Mouse (Mus musculus) 3134 (cell line): ENCODE data around the gene Sergef.

Experiments
- DNase-seq: peaks from one replicate; pipeline ENCODE4 v3.0.0-alpha.2; 2011; ENCODE audit warnings: low spot score; ENCODE audit not compliant: insufficient read length; ENCODE audit errors: extremely low read depth

The Sergef gene

GRCm38 (mm10) chr7:46459200-46459599, 180.4 kb downstream of the Sergef start:
- DNase-seq, result no peak

GRCm38 (mm10) chr7:46457889-46458288, 181.7 kb downstream of the Sergef start:
- DNase-seq, result no peak

GRCm38 (mm10) chr7:46453930-46454679, 185.5 kb downstream of the Sergef start:
- DNase-seq, result no peak

- DNase-seq, result no peak
These were observed 190.5 kb downstream of the Sergef start for GRCm38 (mm10) chr7:46448922-46449645.

GRCm38 (mm10) chr7:46447473-46448165, 192.0 kb downstream of the Sergef start:
- no peak for DNase-seq

- DNase-seq, result no peak
These were observed 193.7 kb downstream of the Sergef start for GRCm38 (mm10) chr7:46445896-46446295.

- no peak for DNase-seq
These were observed 196.4 kb downstream of the Sergef start for GRCm38 (mm10) chr7:46443163-46443562.

- peak; percentile 21 for DNase-seq
These were observed 201.0 kb downstream of the Sergef start for GRCm38 (mm10) chr7:46438537-46439141.

GRCm38 (mm10) chr7:46435833-46436232, 203.8 kb downstream of the Sergef start:
- DNase-seq, result no peak

GRCm38 (mm10) chr7:46433874-46434273, 205.7 kb downstream of the Sergef start:
- no peak for DNase-seq

- no peak for DNase-seq
These were observed 214.6 kb downstream of the Sergef start for GRCm38 (mm10) chr7:46425012-46425411.

- no peak for DNase-seq
These were observed 215.7 kb downstream of the Sergef start for GRCm38 (mm10) chr7:46423951-46424350.

GRCm38 (mm10) chr7:46422764-46423412, 216.7 kb downstream of the Sergef start:
- DNase-seq, result no peak

- DNase-seq, result no peak
These were observed 217.4 kb downstream of the Sergef start for GRCm38 (mm10) chr7:46422052-46422763.

- DNase-seq, result no peak
These were observed 218.1 kb downstream of the Sergef start for GRCm38 (mm10) chr7:46421535-46421934.

- DNase-seq, result no peak
These were observed 221.4 kb downstream of the Sergef start for GRCm38 (mm10) chr7:46418102-46418622.

- no peak for DNase-seq
These were observed 222.1 kb downstream of the Sergef start for GRCm38 (mm10) chr7:46417467-46417866.

GRCm38 (mm10) chr7:46415818-46416425, 223.7 kb downstream of the Sergef start:
- no peak for DNase-seq
